Mouse (Mus musculus): ENCODE results near the gene Olfr1154. TPM values are rescaled to one million over a fixed set of nuclear protein-coding genes. Genes with fewer than 3 reads are reported as not detected.

The Olfr1154 gene
- not detected in 2 replicates for total RNA-seq (2017)

DNA sequence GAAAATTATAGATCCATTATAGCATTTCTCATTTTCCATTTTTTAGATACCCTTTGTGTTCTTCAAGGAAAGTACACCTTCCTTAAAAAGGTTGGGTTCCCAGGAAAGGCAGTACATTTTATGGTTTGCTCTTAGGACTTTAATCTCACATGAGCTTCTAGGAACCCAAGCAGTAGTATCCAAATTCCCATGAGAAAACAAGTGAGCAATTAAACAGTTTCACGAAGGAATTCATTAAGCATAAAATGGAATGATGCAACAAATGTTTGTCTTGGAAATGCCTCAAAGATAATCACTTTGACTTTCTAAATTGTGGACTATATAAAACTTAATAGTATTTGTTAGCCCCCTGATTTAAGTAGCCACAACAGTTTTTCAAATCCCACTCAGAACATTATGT lies at the start of gene Olfr1154:
Gene Olfr1154, minus strand, starts transcription at position 101 of the 400 bp plus-strand sequence.
- ATAC-seq (ENCODE audit: extremely low read depth, insufficient number of reproducible peaks, low FRiP score, poor library complexity, severe bottlenecking): no peak

DNA sequence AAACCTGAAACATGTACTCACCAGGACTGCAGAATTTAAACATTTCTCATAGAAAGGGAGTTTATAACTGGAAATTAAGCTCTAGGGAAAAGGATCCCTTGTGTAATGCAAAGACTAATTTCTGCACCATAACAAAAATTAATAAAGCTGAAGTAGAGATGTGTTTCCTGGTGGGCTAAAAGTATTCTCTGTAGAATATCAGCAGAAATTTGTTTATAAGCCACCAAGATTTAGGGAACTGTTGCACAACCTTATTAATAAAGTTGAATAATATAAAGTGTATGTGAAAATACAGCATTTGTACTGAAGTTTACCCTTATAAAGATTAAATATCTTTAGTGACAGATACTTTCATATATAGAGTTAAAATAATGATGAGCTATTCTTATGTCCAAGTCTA lies 48.0 kb upstream of the Olfr1154 start, which contains the start of gene Olfr1156:
Gene Olfr1156, minus strand, starts transcription at position 101 of the 400 bp plus-strand sequence.
- ATAC-seq (ENCODE audit: extremely low read depth, insufficient number of reproducible peaks, low FRiP score, poor library complexity, severe bottlenecking): no peak

DNA sequence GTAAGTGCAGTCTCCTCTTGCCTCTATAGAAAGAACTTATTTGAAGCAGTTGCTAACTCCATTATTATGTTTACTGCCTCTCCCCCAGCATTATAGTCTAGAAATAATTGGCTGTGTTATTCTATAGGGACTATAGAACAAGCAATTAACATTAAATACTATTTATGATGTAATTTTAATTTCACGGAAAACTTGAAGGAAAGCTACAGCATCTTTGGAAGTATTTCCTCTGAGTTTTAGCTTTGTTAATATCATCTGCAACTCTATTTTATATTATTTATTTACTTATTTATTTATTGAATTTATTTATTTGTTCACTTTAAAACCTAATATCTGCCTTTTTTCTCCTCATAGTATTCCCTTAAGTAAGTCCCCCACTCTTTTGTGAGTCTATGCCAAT lies 40.1 kb upstream of the Olfr1154 start, which contains the start of gene Olfr1155:
Gene Olfr1155, minus strand, starts transcription at position 101 of the 400 bp plus-strand sequence.
- ATAC-seq (ENCODE audit: extremely low read depth, insufficient number of reproducible peaks, low FRiP score, poor library complexity, severe bottlenecking): no peak

DNA sequence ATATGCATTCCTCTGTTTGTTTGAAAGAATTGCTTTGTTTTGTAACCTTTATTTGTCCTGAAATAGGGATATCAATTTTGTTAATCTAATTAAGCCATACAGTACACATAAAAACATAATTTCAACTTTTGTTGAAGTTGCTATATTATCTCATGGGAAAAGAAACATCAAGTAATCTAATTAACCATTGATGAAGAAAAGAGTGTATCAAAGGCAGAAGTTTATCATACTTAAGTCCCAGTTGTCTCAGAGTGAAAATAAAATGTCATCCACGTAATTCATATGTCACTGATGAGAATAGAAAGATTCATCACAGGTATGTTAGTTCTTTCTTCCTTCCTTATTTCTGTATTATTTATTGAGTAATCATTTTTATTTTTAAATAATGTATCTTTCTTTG lies 10.3 kb downstream of the Olfr1154 start, which contains the start of gene Olfr1153:
Gene Olfr1153, plus strand, starts transcription at position 301 of the 400 bp plus-strand sequence.
- ATAC-seq (ENCODE audit: extremely low read depth, insufficient number of reproducible peaks, low FRiP score, poor library complexity, severe bottlenecking): no peak

DNA sequence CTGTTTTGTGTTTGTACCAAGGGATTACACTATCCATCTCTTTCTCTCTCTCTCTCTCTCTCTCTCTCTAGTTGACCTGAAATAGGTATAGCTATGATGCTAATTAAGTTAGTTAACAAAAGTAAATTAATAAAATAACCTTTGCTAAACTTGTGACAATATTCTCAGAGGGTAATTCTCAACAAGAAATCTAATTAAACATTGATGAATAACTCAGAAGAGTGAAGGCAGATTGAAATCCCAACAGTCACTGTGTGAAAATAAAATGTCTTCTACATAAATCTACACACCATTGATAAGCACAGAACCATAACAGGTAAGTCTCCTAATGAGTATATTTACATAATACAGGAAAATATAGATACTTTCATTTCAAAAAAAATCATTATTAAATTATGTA lies 38.8 kb downstream of the Olfr1154 start, which contains the start of gene Olfr1152:
Gene Olfr1152, plus strand, starts transcription at position 301 of the 400 bp plus-strand sequence.
- no peak for ATAC-seq (ENCODE audit: extremely low read depth, insufficient number of reproducible peaks, low FRiP score, poor library complexity, severe bottlenecking)

DNA sequence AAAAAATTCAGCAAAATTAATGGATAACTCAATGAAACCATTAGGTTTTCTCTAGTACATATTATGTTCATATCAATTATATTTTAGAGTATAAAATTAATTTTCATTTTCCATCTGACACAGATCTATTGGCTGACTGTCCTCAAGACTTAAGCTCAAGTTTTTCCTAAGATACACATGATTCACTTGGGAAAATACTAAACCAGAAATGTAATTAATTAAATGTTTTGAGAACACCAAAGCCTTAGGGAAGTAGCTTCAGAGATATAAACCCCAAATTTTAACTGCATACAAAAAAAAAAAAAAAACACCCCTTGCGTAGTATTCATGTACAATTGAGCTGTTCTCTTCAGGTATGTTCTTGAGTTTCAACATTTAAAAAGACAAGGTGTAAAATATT lies 49.4 kb downstream of the Olfr1154 start, which contains the start of gene Olfr1151:
Gene Olfr1151, plus strand, starts transcription at position 301 of the 400 bp plus-strand sequence.
- ATAC-seq (ENCODE audit: extremely low read depth, insufficient number of reproducible peaks, low FRiP score, poor library complexity, severe bottlenecking): no peak

Other genes starting within 250 kb of the Olfr1154 start
- not detected in 2 replicates for gene Olfr1134, start 246.7 kb downstream of the Olfr1154 start, total RNA-seq (2017)
- gene Olfr1135, start 231.5 kb downstream of the Olfr1154 start, total RNA-seq (2017): not detected in 2 replicates
- not detected in 2 replicates for gene Olfr1136, start 211.2 kb downstream of the Olfr1154 start, total RNA-seq (2017)
- not detected in 2 replicates for gene Olfr1137, start 192.0 kb downstream of the Olfr1154 start, total RNA-seq (2017)
- gene Olfr1138, start 165.2 kb downstream of the Olfr1154 start, total RNA-seq (2017): not detected in 2 replicates
- gene Olfr1140, start 161.4 kb downstream of the Olfr1154 start, total RNA-seq (2017): not detected in 2 replicates
- gene Olfr1141, start 151.2 kb downstream of the Olfr1154 start, total RNA-seq (2017): not detected in 2 replicates
- gene Olfr152, start 125.7 kb downstream of the Olfr1154 start, total RNA-seq (2017): not detected in 2 replicates
- gene Olfr1143, start 104.6 kb downstream of the Olfr1154 start, total RNA-seq (2017): not detected in 2 replicates
- gene Olfr1145, start 95.3 kb downstream of the Olfr1154 start, total RNA-seq (2017): not detected in 2 replicates
- gene Olfr1148, start 74.6 kb downstream of the Olfr1154 start, total RNA-seq (2017): not detected in 2 replicates
- gene Olfr1150-ps1, start 61.2 kb downstream of the Olfr1154 start, total RNA-seq (2017): not detected in 2 replicates
- not detected in 2 replicates for gene Olfr1151, start 49.3 kb downstream of the Olfr1154 start, total RNA-seq (2017)
- gene Olfr1152, start 38.7 kb downstream of the Olfr1154 start, total RNA-seq (2017): not detected in 2 replicates
- not detected in 2 replicates for gene Olfr1153, start 10.2 kb downstream of the Olfr1154 start, total RNA-seq (2017)
- gene Olfr1155, start 40.0 kb upstream of the Olfr1154 start, total RNA-seq (2017): not detected in 2 replicates
- 0.12 TPM in 1 of 2 replicates, not detected in the other for gene Olfr1156, start 47.9 kb upstream of the Olfr1154 start, total RNA-seq (2017)
- gene Olfr1157, start 63.1 kb upstream of the Olfr1154 start, total RNA-seq (2017): not detected in 2 replicates
- gene Olfr74, start 69.5 kb upstream of the Olfr1154 start, total RNA-seq (2017): not detected in 2 replicates
- not detected in 2 replicates for gene Olfr1158, start 84.9 kb upstream of the Olfr1154 start, total RNA-seq (2017)
- not detected in 2 replicates for gene Olfr1160, start 103.1 kb upstream of the Olfr1154 start, total RNA-seq (2017)
- gene Olfr1161, start 117.6 kb upstream of the Olfr1154 start, total RNA-seq (2017): not detected in 2 replicates
- gene Olfr73, start 132.5 kb upstream of the Olfr1154 start, total RNA-seq (2017): not detected in 2 replicates
- not detected in 2 replicates for gene Olfr1162, start 146.0 kb upstream of the Olfr1154 start, total RNA-seq (2017)
- not detected in 2 replicates for gene Olfr1163, start 166.7 kb upstream of the Olfr1154 start, total RNA-seq (2017)
- gene Olfr1164, start 188.8 kb upstream of the Olfr1154 start, total RNA-seq (2017): not detected in 2 replicates
- not detected in 2 replicates for gene Olfr1166, start 223.1 kb upstream of the Olfr1154 start, total RNA-seq (2017)